Comparison of ENCODE assay signal across 17 mouse cellular contexts in the genomic region with DNA sequence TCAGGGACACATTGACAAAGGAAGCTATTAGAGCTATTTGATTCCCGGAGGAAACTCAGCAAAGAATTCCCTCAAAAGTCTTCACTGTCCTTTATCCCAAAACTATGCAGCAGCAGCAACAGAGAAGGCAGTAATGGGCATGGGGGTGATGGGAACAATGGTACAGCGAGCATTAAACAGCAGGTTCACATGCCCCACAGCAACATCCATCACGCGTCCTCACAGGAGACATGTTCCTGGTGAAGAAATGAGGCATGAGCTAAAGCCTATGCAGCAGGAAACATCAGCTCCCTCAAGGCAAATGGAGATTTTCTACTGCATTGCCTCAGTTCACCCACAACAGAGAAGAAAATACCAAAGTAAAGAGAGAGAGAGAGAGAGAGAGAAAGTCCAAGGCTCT.
"Had no signal": no experiment of that assay in that cellular context is flagged by ENCODE, and none has a peak within 500 bp of the region (broad histone marks: within the 10 kb centered on the region; RNA-seq: fewer than 3 reads in every experiment).

No protein-coding gene starts in this region.

- H3K4me1 ChIP-seq: limb, embryonic 12.5 days; liver, embryonic 13.5 days; lung, embryonic 15.5 days; stomach, embryonic 15.5 days had no signal

- H3K9ac ChIP-seq: limb, embryonic 12.5 days; liver, embryonic 13.5 days; liver, postnatal 0 days; lung, embryonic 15.5 days; stomach, embryonic 15.5 days had no signal

- ATAC-seq: liver, postnatal 0 days had no signal

- H3K27me3 ChIP-seq: liver, embryonic 13.5 days; lung, embryonic 15.5 days; stomach, embryonic 15.5 days had no signal

- H3K27ac ChIP-seq: kidney, postnatal 0 days; limb, embryonic 12.5 days; liver, embryonic 13.5 days; lung, embryonic 15.5 days; macrophage; stomach, embryonic 15.5 days had no signal

- H3K4me3 ChIP-seq: limb, embryonic 12.5 days; liver, embryonic 13.5 days; lung, embryonic 15.5 days; stomach, embryonic 15.5 days had no signal

- DNase-seq: kidney, adult 11 months; kidney, adult 9 months; kidney, postnatal 36 days; layer of hippocampus, adult 9-11 months; liver; liver, embryonic 13.5 days; liver, postnatal 0 days; lung, postnatal 14 days; right cerebral cortex, postnatal 4 days; spleen, adult 18-20 months; thymus, adult 2 months; thymus, postnatal 25 days had no signal

- H3K4me2 ChIP-seq: limb, embryonic 12.5 days; liver, embryonic 13.5 days; lung, embryonic 15.5 days; stomach, embryonic 15.5 days had no signal

- H3K9me3 ChIP-seq: limb, embryonic 12.5 days; liver, embryonic 13.5 days; lung, embryonic 15.5 days; stomach, embryonic 15.5 days had no signal

- H3K36me3 ChIP-seq: limb, embryonic 12.5 days; liver, embryonic 13.5 days; lung, embryonic 15.5 days; stomach, embryonic 15.5 days had no signal
